Mouse (Mus musculus) embryonic fibroblast, embryonic 13.5 days (primary cell): ENCODE data around the gene Castor2.

Experiments used
- CTCF ChIP-seq: IDR thresholded peaks from 2 replicates; pipeline ENCODE4 v1.5.1; 2011; ENCODE audit warnings: mild to moderate bottlenecking, control low read depth, low read length, moderate library complexity, borderline replicate concordance; ENCODE audit not compliant: insufficient read depth
- POLR2A ChIP-seq: IDR thresholded peaks from 2 replicates; pipeline ENCODE4 v1.6.1; 2011; ENCODE audit warnings: low read depth, mild to moderate bottlenecking, control low read depth, low read length, moderate library complexity

GRCm38 (mm10) chr5:134151895-134152294 is 52.4 kb downstream of the Castor2 start:
- TF ChIP-seq CTCF (no peak), POLR2A (no peak)
